Mouse (Mus musculus) C2C12 (cell line): ENCODE measurements around the gene Slc40a1. TPM values are rescaled to one million over a fixed set of nuclear protein-coding genes. Genes with fewer than 3 reads are reported as not detected.

Experiments used
- H3K27me3 ChIP-seq: one replicate; pipeline ENCODE4 v1.6.1; 2011; ENCODE audit not compliant: control insufficient read depth, insufficient read depth, insufficient read length
- H3K36me3 ChIP-seq: one replicate; pipeline ENCODE4 v1.6.1; 2011; ENCODE audit not compliant: control insufficient read depth, insufficient read depth
- H3K4me3 ChIP-seq: one replicate; pipeline ENCODE4 v1.5.1; 2011; ENCODE audit warnings: mild to moderate bottlenecking, control low read depth; ENCODE audit not compliant: poor library complexity, insufficient read depth, severe bottlenecking
- H3K79me2 ChIP-seq: one replicate; pipeline ENCODE4 v1.6.1; 2011; ENCODE audit not compliant: control insufficient read depth, insufficient read depth
- H3K79me3 ChIP-seq: one replicate; pipeline ENCODE4 v1.6.1; 2011; ENCODE audit warnings: low read depth, control low read depth
- H3ac ChIP-seq: one replicate; pipeline ENCODE3; 2011; ENCODE audit warnings: low read depth; ENCODE audit not compliant: control insufficient read depth, insufficient read length
- CEBPB ChIP-seq: IDR thresholded peaks from one replicate; pipeline ENCODE4 v1.6.1; 2011; ENCODE audit warnings: low read depth, mild to moderate bottlenecking, control low read depth, moderate library complexity
- CTCF ChIP-seq: IDR thresholded peaks from one replicate; pipeline ENCODE4 v1.5.1; 2011; ENCODE audit not compliant: control insufficient read depth, insufficient read depth, insufficient read length
- FOSL1 ChIP-seq: IDR thresholded peaks from one replicate; pipeline ENCODE4 v1.8.0; 2011; ENCODE audit warnings: mild to moderate bottlenecking, low read length; ENCODE audit not compliant: poor library complexity, insufficient read depth, severe bottlenecking
- MAX ChIP-seq: IDR thresholded peaks from one replicate; pipeline ENCODE4 v1.6.1; 2011; ENCODE audit warnings: mild to moderate bottlenecking, control low read depth
- MYOD1 ChIP-seq: IDR thresholded peaks from one replicate; pipeline ENCODE4 v1.6.1; 2011; ENCODE audit warnings: low read depth; ENCODE audit not compliant: control insufficient read depth, insufficient read length
- MYOG ChIP-seq: IDR thresholded peaks from one replicate; pipeline ENCODE4 v1.6.1; 2011; ENCODE audit not compliant: control insufficient read depth, insufficient read length; ENCODE audit errors: extremely low read depth
- USF1 ChIP-seq: IDR thresholded peaks from one replicate; pipeline ENCODE4 v1.6.1; 2011; ENCODE audit warnings: low read depth, mild to moderate bottlenecking, control low read depth, moderate library complexity
- polyA plus RNA-seq: library from polyadenylated mRNA; unstranded; fragments of >200 nt; fragmentation: generic; extraction: Trizol; gene quantifications from one replicate; pipeline ENCODE4 v1.2.1, GENCODE M21; 2012; ENCODE audit warnings: missing spikeins

Slc40a1 gene
- polyA plus RNA-seq, 1 experiment = 0.94 TPM

DNA sequence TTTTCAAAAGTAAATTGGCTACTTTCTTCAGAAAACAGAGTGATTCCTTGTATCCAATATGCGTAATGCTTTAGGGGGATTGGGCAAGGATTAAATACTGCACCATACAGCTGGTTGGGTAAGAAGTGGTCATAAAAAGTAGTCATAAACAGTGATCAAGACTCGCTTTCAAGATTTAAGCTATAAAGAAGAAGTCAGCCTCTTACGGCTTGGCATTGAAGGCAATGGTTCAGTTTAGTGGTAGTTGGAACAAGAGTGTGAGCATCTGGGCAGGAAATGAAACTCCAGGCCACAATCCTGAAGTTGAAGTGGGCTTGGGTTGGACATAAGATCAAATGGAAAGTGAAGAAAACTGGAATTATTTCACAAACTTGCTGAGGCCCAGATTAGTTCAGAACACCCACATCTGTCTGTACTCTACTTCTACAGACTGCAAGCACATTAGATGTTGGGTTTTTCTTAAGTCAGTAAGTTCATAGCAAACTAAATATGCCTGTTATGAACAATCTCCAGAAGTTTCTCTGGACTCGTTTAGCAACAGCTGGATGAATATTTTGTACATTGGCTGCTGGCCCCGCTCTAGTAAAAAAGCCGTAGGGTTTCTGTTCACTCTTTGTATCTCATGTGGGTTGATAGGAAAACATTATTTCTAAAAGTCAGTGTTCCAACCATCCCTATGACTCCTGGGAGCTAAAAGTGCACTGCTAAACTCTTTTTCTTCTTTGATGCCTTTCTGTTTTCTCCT, 32.0 kb downstream of the Slc40a1 start:
- no peak overlapping the region for H3ac ChIP-seq
- no peak for TF ChIP-seq MYOD1
- no peak for TF ChIP-seq CTCF
- TF ChIP-seq FOSL1 = no peak
- TF ChIP-seq USF1 = no peak
- TF ChIP-seq MYOG = no peak
- no peak for TF ChIP-seq CEBPB
- no peak for TF ChIP-seq MAX
- H3K36me3 ChIP-seq = no peaks in the 10 kb centered on the region
- H3K4me3 ChIP-seq = no peak overlapping the region
- H3K79me3 ChIP-seq = no peaks in the 10 kb centered on the region
- H3K79me2 ChIP-seq = no peaks in the 10 kb centered on the region
- H3K27me3 ChIP-seq = no peaks in the 10 kb centered on the region

- H3ac ChIP-seq = no peak overlapping the region
- no peaks in the 10 kb centered on the region for H3K36me3 ChIP-seq
- H3K79me3 ChIP-seq = no peaks in the 10 kb centered on the region
- no peak overlapping the region for H3K4me3 ChIP-seq
- H3K79me2 ChIP-seq = no peaks in the 10 kb centered on the region
- TF ChIP-seq CEBPB = no peak
- TF ChIP-seq MAX = no peak
- TF ChIP-seq FOSL1 = no peak
- no peak for TF ChIP-seq USF1
- TF ChIP-seq MYOD1 = no peak
- no peak for TF ChIP-seq MYOG
- no peak for TF ChIP-seq CTCF
- H3K27me3 ChIP-seq = no peaks in the 10 kb centered on the region
These were observed 34.3 kb downstream of the Slc40a1 start for GRCm38 (mm10) chr1:45891986-45892385.

- Histone ChIP-seq H3ac (no peak within 1 kb of the TSS), H3K79me2 (no peaks in the 10 kb centered on the region), H3K36me3 (no peaks in the 10 kb centered on the region), H3K4me3 (no peak within 1 kb of the TSS), H3K27me3 (no peaks in the 10 kb centered on the region), H3K79me3 (no peaks in the 10 kb centered on the region)
- TF ChIP-seq MYOG = no peak
- TF ChIP-seq MAX = no peak
- no peak for TF ChIP-seq FOSL1
- no peak for TF ChIP-seq MYOD1
These were observed 36.1 kb downstream of the Slc40a1 start, which contains the start of gene Gm5269 for GRCm38 (mm10) chr1:45890173-45890572. Gene Gm5269 (minus strand): TSS chr1:45890273.

- Histone ChIP-seq H3K27me3 (no peaks in the 10 kb centered on the region), H3K4me3 (no peak overlapping the region), H3ac (no peak overlapping the region), H3K79me2 (no peaks in the 10 kb centered on the region), H3K79me3 (no peaks in the 10 kb centered on the region), H3K36me3 (no peaks in the 10 kb centered on the region)
- TF ChIP-seq MAX = no peak
- TF ChIP-seq CEBPB = no peak
- no peak for TF ChIP-seq MYOD1
- TF ChIP-seq CTCF = no peak
- TF ChIP-seq MYOG = no peak
- TF ChIP-seq FOSL1 = no peak
- TF ChIP-seq USF1 = no peak
These were observed 39.5 kb downstream of the Slc40a1 start for GRCm38 (mm10) chr1:45886800-45887199.

GRCm38 (mm10) chr1:45883378-45883777, 42.9 kb downstream of the Slc40a1 start:
- H3K36me3 ChIP-seq = no peaks in the 10 kb centered on the region
- H3K79me3 ChIP-seq = no peaks in the 10 kb centered on the region
- TF ChIP-seq USF1 = no peak
- no peak for TF ChIP-seq FOSL1
- TF ChIP-seq CEBPB = no peak
- TF ChIP-seq CTCF = no peak
- no peak for TF ChIP-seq MYOD1
- TF ChIP-seq MAX = no peak
- no peak for TF ChIP-seq MYOG
- H3ac ChIP-seq = no peak overlapping the region
- no peaks in the 10 kb centered on the region for H3K79me2 ChIP-seq
- no peak overlapping the region for H3K4me3 ChIP-seq
- no peaks in the 10 kb centered on the region for H3K27me3 ChIP-seq

- Histone ChIP-seq H3K79me2 (no peaks in the 10 kb centered on the region), H3K79me3 (no peaks in the 10 kb centered on the region), H3K27me3 (no peaks in the 10 kb centered on the region), H3K36me3 (no peaks in the 10 kb centered on the region), H3ac (no peak overlapping the region), H3K4me3 (no peak overlapping the region)
- TF ChIP-seq MYOG (no peak), USF1 (no peak), FOSL1 (no peak), CEBPB (no peak), MAX (no peak), CTCF (no peak), MYOD1 (no peak)
These were observed 44.2 kb downstream of the Slc40a1 start for GRCm38 (mm10) chr1:45882076-45882475.
